Mouse (Mus musculus) right cerebral cortex, postnatal 36 days (tissue): Measurements from ENCODE around the gene Gfer.
A peak's percentile ranks its signal among the peaks of the same experiment; 100 is the strongest.

ENCODE experiments used
- DNase-seq, 2 experiments: peaks; one replicate each; pipeline ENCODE4 v3.0.0; 2022; ENCODE audit warnings: low spot score in 2 of 2, mixed read lengths in 1 of 2

Gfer gene

DNA sequence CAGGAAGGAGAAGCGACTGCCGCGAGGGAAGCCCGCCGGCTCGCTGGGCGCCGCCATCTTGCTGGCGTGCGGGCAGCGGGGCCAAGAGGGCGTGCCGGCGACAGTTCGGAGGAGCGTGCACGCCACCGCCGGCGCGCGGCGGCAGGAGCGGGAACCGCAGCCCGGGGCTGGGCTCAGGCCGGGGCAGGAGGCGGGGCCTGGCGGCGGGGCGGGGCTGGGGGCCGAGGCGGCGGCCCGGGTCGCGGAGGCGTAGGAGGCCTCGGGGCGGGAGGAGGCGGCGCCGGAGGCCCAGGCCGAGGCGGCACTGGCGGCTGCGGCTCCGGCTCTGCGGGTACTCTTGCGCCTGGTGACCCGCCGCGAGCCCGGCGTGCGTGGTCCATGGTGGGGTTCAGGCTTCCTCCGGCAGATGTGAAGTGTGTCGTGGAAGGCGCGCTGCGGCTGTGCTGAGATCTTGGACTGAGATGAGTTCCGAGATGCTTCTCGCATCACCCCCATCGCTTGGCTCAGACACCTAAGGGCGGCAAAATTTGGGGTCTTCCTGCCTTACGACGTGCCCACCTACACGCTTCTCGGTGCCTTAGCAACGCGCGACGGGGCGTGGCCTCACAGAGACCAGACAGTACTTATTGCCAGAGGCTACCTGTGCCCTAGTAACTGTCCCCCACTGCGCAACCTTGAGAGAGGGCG is at the start of gene Gfer, which contains the start of gene Noxo1:
TSS of gene Gfer (minus strand) at position 146 of the 687 bp plus-strand sequence.
TSS of gene Noxo1 (plus strand) at position 224 of the 687 bp plus-strand sequence.
- peak; percentile 73 for DNase-seq

DNA sequence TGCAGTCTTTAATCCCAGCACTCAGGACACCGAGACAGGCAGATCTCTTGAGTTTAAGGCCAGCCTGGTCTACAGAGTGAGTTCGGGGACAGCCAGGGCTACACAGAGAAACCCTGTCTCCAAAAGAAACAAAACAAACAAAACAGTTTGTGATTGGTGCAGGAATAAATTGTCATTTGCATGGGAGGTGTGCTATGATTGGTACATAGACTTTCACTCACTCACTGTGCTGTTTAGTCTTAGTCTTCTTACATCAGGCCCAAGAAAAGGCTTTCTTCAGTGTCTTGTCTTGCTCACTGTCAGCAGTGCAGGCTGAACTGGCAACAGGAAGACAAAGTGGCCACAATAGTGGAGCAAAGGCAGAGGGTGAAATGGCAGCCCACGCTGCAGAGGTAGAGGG is 48.4 kb upstream of the Gfer start:
- DNase-seq, result no peak

DNA sequence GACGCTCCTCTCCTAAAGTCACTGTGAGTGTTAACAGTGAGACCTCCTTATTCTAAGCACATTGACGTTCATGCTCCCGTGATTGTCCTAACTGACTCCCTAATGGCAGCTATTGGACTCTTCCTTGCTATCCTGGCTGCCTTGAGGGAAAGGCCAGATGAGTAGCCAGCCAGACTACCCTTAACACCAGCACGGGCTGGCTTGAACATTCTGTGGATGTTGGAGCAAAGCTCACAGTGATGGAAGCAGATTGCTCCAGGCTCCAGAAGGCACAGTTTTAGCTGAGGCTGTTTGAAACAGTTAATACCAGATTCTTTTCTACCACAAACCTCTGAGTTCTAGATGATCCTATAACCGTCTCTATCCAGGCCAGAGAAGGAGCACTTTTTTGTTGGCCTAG is 47.9 kb upstream of the Gfer start:
- no peak for DNase-seq

DNA sequence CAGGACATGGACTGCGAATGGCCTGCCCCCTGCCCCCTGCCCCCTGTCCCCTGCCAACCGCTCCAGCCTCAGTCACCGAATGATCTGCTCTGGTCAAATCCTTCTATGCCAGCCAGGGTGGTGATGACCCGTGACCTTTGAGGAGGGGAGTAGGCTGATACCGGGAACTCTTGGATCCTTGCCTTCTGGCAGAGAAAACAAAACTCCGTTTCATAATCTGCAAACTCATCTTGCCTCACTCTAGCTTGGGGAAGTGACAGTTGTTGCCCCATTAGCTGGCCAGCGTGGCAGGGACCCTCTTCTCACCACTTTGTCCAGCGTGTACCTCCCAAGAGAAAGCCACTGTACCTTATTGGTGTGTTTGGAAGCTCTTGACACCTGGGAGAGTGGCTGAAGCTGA is 46.4 kb upstream of the Gfer start:
- DNase-seq, result no peak

DNA sequence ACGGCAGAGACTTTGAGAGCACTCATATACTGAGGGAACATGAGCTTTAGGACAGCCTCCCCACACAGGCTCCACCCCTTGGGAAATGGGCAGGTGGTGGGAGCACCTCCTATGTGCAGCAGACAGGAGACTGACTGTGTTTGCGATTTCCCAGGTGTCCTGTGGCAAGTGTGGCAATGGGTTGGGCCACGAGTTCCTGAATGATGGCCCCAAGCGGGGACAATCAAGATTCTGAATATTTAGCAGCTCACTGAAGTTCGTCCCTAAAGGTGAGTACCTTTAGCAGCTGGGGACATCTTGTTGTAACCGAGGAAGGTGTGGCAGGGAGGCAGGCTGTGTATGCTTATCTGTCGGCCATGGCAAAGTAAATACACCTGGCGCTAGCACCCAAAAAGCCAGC is 44.0 kb upstream of the Gfer start:
- DNase-seq, result no peak

DNA sequence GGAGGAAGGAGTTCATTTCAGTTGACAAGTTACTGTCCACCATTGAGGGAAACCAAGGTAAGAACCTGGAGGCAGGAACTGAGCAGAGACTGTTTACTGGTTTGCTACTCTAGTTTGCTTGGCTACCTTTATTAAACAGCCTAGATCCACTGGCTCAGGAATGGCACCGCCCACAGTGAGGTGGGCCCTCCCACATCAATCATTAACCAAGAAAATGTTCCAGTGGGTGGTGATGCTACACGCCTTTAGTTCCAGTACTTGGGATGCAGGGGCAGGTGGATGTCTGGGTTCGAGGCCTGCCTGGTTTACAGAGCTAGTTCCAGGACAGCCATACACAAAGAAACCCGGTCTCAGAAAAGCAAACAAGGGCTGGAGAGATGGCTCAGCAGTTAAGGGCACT is 42.3 kb upstream of the Gfer start:
- DNase-seq, result no peak

DNA sequence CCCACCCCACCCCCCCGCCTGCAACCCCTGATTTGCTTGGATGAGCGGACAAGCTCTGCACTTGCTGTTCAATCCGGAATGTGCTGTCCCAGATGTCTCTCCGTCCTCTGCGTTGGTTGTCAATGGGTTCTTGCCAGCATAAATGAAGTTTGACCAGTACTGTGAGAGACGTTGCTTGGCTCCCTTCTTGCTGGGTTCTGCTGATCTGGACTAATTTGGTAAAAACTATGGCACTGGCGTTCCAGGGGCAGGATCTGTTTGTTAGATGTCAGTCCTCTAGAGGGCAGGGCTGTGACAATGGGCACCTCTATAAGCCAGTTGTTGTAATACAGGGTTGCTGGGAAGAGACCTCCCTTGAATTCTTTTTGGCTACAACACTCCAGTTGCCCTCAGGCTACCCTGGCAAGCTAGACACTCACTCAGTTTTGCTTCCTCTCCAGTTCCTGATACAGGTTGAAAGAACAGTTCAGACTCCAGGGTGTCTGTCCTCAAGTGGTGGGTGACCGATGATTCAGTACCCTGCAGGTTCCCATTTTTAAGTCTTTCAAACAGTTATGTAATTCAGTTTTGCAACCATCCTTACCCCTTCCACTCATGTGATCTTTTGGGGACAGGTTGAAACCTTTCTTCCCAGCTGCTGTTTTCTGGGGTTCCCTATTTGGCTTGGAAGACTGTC is 41.3 kb upstream of the Gfer start:
- no peak for DNase-seq

DNA sequence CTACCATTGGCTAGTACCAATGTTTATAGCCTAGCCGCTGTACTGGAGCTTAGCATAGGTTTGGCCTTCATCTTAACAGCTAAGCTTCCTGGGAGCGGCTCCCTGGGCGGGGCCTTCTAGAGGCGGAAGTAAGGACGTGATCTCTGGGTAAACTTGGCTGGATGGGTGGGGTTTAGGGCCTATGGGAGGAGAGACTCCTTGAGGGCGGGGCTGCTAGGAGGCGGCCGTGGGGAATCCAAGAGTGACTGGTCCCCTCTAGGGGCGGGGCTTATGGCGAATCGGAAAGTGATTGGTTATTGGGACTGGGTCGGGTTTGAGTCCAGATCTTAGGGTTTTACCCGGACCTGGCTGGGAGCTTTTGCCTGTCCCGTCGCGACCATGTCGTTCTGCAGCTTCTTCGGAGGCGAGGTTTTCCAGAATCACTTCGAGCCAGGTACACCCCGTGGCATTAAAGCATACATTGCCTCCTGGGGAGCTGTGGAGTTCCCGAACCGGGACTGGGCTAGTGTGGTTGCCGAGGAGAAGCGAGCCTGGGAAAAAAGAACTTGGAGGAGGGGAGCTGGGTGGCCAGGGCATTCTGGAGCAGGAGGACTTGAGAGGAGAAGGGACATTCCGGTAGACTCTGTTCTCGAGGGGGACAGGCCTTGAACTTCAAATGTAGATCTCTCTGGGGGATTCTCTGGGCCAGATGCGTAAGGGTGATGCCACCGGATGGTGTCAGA is 40.5 kb upstream of the Gfer start, which contains the start of gene Msrb1:
TSS of gene Msrb1 (plus strand) at position 313 of the 722 bp plus-strand sequence.
- DNase-seq, result peak; percentile 85 to 93

DNA sequence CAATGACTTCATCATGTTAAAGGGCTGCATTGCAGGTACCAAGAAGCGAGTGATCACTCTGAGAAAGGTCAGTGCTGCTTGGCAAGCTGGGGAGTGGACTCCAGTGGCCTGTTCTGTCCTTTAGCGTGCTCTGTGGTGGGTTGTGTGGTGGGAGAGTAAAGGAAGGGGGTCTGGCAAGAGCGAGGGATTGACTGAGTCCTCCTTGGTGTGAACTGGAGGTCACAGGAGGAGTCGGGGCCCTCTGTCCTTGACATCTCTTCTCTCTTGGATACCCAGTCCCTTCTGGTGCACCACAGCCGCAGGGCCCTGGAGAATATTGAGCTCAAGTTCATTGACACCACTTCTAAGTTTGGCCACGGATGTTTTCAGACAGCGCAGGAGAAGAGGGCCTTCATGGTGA is 39.5 kb upstream of the Gfer start:
- no peak for DNase-seq

DNA sequence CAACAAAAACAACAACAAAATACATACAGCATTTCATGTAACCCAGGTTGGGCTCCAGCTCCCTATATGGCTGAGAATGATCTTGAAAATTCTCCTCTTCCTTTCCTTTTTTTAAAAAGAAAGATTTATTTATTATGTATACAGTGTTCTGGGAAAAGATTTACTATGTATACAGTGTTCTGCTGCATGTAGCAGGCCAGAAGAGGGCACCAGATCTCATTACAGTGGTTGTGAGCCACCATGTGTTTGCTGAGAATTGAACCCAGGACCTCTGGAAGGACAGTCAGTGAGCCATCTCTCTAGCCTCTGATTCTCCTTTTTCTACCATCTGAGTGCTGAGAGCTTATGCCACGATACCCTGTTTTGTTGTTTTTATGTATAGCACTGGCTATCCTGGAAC is 38.6 kb upstream of the Gfer start:
- no peak for DNase-seq

DNA sequence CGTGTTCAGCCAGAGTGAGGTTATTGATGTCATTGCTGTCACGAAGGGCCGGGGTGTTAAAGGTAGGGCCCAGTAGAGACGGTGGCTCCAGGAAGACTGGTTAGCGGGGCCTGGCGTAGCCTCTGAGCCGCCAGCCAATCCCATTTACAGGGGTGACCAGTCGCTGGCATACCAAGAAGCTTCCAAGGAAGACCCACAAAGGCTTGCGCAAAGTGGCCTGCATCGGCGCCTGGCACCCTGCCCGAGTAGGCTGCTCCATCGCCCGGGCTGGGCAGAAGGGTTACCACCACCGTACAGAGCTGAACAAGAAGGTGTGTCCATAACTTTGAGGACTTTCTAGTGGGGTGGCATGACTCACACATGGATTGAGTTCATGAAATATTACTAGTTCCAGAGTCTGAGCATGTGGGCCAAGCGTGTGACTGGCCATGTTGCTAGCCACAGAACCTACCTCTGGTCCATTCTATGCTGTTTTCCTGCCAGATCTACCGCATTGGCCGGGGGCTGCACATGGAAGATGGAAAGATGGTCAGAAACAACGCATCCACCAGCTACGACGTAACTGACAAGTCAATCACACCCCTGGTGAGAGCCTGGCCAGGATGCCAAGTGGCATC is 37.6 kb upstream of the Gfer start:
- DNase-seq, result no peak

DNA sequence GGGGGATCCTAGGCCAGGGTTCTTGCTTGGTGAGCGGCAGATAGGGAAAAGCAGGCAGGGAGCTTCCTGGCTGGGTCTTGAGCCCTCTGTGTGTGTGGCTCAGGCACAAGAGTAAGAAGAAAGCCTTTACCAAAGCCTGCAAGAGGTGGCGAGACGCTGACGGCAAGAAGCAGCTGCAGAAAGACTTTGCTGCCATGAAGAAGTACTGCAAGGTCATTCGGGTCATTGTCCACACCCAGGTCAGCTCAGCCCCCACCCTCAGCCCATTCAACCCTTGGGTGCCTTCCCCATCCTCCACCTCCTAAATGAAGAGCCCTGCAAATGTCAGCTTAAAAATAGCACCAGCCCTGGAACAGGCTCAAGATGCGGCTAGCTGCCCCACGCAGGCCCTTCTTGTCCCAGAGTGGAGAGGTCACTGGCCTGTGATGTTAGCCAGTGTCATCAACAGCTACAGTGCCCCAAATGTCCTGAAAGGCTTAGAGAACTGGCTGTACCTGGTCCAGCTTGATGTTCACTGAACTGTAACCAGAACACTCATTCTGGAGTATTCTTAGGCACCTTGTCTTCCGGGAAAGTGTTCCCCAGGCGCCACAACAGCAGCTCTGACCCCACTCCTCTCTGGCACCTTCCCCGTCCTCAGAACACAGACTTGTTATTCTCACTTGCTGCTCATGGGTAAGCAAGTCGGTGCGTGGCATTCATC is 36.4 kb upstream of the Gfer start:
- no peak for DNase-seq

DNA sequence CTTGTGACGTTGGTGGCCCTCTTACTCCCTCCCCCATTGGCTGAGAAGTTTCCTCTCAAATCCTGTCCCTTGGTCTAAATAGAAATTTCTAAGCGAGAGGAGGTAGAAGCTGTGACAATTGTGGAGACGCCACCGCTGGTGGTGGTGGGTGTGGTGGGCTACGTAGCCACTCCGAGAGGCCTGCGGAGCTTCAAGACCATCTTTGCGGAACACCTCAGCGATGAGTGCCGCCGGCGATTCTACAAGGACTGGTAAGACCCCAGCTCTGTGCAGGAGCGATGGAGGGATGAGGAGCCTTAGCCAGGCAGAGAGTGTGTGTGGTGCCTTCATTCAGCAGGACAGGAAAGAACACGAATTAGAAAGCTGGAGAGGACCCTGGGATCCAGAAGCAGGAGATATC is 34.8 kb upstream of the Gfer start:
- DNase-seq, result no peak

DNA sequence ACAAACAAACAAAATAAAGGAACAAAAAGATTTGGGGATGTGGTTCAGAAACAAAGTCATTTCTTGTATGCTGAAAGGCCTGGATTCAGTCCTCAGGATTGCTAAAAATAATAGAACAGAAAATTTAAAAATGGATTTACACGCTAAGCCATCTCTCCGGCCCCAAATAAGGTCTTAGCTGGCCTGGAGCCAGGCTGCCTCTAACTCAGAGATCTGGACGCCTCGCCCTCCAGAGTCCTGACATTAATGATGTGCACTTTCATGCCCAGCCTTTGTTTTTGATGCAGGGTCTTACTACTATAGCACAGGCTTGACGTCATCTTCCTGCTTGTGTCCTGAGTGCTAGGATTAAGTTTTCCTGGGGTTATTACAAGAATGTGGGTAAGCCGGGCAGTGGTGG is 33.1 kb upstream of the Gfer start:
- no peak for DNase-seq

DNA sequence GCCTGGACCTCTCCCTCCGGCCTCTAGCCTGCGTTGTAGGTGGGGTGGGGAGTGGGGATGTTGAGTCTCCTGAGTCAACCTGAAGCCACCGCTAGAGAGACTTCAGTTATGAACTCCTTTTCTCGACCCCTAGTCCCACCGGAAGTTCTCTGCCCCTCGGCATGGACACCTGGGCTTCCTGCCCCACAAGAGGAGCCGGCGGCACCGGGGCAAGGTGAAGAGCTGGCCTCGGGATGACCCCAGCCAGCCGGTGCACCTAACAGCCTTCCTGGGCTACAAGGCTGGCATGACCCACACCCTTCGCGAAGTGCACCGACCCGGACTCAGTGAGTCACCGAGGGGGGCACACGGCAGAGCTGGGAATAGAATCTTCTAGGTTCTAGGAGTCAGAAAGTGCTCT is 32.2 kb upstream of the Gfer start:
- no peak for DNase-seq

DNA sequence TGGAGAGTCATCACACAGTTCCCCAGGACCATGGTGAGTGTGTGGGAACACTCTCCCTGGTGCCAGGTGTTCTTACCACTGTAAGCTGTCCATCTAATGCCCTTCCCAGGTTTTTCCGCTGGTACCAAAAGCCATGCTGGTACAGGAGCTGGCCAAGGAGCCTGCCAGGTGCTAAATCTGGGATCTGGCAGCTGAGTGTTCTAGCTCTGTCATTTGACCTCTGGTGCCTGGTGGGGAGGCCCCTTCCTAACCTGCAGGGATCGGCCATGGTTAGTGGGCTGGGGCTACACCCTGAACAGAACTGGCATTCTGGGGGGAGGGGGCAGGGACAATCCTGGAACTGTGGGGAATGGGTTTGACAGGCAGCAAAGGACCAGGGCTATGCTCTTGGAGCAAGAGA is 31.7 kb upstream of the Gfer start, which contains the start of gene Rpl3l:
TSS of gene Rpl3l (plus strand) at position 203 of the 400 bp plus-strand sequence.
- no peak for DNase-seq

DNA sequence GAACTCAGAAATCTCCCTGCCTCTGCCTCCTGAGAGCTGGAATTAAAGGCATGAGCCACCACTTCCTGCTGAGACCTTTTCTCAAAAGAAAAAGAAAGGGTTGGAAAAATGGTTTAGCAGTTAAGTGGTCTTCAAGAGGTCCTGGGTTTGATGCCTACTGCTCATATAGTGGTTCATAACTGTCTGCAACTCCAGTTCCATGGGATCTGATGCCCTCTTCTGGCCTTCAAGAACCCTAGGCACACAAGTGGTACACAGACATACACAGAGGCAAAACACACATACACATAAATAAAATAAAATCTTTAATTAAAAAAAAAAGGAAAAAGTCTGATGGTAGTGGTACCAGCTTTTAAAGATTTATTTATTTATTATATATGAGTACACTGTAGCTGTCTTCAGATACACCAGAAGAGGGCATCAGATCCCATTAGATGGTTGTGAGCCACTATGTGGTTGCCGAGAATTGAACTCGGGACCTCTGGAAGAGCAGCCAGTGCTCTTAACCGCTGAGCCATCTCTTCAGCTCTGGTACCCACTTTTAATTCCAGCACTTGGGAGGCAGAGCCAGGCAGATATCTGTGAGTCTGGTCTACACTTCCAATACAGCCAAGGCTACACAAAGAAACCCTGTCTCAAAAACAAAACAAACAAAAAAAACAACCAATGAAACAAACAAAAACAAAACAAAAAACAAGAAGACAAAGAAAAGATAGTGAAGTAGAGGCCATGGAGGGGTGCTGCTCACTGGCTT is 29.9 kb upstream of the Gfer start:
- no peak for DNase-seq

DNA sequence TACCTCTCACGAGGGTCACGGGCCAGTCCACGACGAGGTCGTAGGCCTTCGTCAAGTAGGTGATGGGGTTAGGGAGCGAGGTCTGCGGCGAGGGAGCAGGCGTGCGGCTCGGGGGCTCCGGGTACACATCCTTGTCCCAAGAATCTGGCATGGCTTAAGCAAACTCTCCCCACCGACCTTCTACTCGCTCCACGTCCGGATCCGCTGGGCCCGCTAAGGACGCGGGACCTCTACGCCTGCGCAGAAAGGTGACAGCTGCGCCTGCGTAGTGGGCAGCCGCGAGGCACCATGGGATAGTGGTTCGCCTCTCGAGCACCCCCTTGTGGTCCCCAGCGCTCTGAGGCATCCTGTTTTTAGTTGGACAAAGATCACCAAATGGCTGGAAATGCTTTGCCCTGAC is 28.2 kb upstream of the Gfer start, which contains the start of gene Ndufb10:
TSS of gene Ndufb10 (minus strand) at position 295 of the 400 bp plus-strand sequence.
- DNase-seq, result peak; percentile 88 to 92

DNA sequence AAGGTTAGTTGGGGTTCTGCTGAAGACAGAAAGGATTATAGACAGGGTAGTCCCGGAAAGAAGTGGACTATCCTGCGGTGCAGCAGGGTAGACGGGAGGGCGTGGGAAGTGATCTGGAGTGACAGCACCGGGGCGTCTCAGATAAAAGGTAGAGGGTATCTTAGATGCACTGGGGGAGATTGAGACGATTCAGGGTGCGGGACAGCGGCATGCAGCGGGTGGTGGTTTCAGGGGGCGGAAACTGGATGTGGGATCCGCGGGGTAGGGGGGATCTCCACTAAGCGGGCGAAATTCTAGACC is 27.9 kb upstream of the Gfer start:
- DNase-seq, result no peak

DNA sequence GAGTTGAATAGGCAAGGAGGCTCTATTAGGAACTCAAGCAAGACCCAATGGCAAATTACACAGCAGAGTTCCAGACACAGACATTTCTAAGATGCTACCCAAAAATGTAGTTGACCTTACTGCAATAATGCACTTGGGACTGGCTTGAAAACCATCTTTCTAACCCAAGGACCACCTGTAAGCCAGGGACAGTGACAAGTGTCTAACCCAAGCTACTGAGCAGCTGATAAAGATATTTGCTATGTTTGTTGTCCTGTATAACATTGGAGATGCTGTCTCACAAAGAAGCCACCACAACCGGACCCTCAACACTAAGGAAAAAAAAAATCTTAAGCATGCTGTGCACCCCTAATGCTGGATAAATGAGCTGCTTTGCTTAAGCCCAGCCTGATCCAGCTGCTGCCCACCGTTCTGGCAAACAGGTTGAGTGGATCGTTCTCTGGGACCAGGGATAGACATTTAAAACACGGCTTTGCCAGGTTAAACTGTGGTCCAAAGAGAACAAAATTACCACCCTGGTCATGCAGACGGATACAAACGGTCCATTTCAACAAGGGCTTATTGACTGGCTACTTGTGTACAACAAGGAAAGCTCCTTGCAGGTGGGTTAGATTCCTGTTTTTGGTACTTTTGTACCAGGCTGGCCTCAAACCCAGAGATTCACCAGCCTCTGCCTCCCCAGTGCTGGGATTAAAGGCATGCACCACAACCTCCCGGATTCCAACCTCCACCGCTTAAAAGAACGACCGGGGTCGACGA is 27.3 kb upstream of the Gfer start:
- no peak for DNase-seq
